Mouse (Mus musculus) myocyte (in vitro differentiated cells): ENCODE measurements around the gene Dgki. TPM values are rescaled to one million over a fixed set of nuclear protein-coding genes. Genes with fewer than 3 reads are reported as not detected.

Experiments
- H3K27me3 ChIP-seq: one replicate; pipeline ENCODE4 v1.6.1; 2011; ENCODE audit not compliant: control insufficient read depth, insufficient read depth, insufficient read length
- H3K36me3 ChIP-seq: one replicate; pipeline ENCODE4 v1.6.1; 2011; ENCODE audit not compliant: control insufficient read depth, insufficient read depth
- H3K4me2 ChIP-seq: one replicate; pipeline ENCODE4 v1.6.1; 2011; ENCODE audit warnings: low read depth, control low read depth
- H3K4me3 ChIP-seq: one replicate; pipeline ENCODE4 v1.5.1; 2011; ENCODE audit warnings: mild to moderate bottlenecking, control low read depth, moderate library complexity
- H3K79me2 ChIP-seq: one replicate; pipeline ENCODE4 v1.6.1; 2011; ENCODE audit not compliant: control insufficient read depth, insufficient read depth
- H3ac ChIP-seq: one replicate; pipeline ENCODE4 v1.6.1; 2011; ENCODE audit not compliant: control insufficient read depth, insufficient read length
- CEBPB ChIP-seq: IDR thresholded peaks from 2 replicates; pipeline ENCODE4 v1.6.1; 2011; ENCODE audit warnings: mild to moderate bottlenecking, moderate library complexity; ENCODE audit not compliant: poor library complexity, insufficient read depth, severe bottlenecking
- E2F4 ChIP-seq: IDR thresholded peaks from one replicate; pipeline ENCODE4 v1.6.1; 2011; ENCODE audit warnings: mild to moderate bottlenecking, control low read depth, moderate library complexity; ENCODE audit not compliant: insufficient read depth
- MAX ChIP-seq: IDR thresholded peaks from one replicate; pipeline ENCODE4 v1.6.1; 2011; ENCODE audit warnings: low read depth, mild to moderate bottlenecking, control low read depth
- MYOD1 ChIP-seq, 3 experiments: IDR thresholded peaks; one replicate each; pipeline ENCODE4 v1.6.1; 2011; ENCODE audit warnings: control low read depth in 2 of 3, low read depth in 2 of 3, mild to moderate bottlenecking in 2 of 3, moderate library complexity in 1 of 3; ENCODE audit not compliant: insufficient read length in 2 of 3, control insufficient read depth in 1 of 3
- MYOG ChIP-seq, 3 experiments: IDR thresholded peaks; one replicate each; pipeline ENCODE4 v1.6.1; 2011; ENCODE audit warnings: control low read depth in 2 of 3, low read depth in 2 of 3, mild to moderate bottlenecking in 2 of 3; ENCODE audit not compliant: insufficient read length in 2 of 3, control insufficient read depth in 1 of 3, insufficient read depth in 1 of 3
- POLR2A ChIP-seq: IDR thresholded peaks from one replicate; pipeline ENCODE4 v1.6.1; 2011; ENCODE audit warnings: low read depth, mild to moderate bottlenecking, control low read depth, moderate library complexity; ENCODE audit not compliant: insufficient read length
- POLR2AphosphoS2 ChIP-seq: IDR thresholded peaks from one replicate; pipeline ENCODE4 v1.6.1; 2011; ENCODE audit warnings: low read depth, control low read depth; ENCODE audit not compliant: insufficient read length
- REST ChIP-seq: IDR thresholded peaks from one replicate; pipeline ENCODE4 v1.6.1; 2011; ENCODE audit warnings: mild to moderate bottlenecking, control low read depth, moderate library complexity; ENCODE audit not compliant: insufficient read depth, insufficient read length
- SRF ChIP-seq: IDR thresholded peaks from one replicate; pipeline ENCODE4 v1.6.1; 2011; ENCODE audit warnings: low read depth; ENCODE audit not compliant: control insufficient read depth, insufficient read length
- TCF12 ChIP-seq: IDR thresholded peaks from one replicate; pipeline ENCODE4 v1.6.1; 2011; ENCODE audit warnings: mild to moderate bottlenecking, control low read depth; ENCODE audit not compliant: poor library complexity, insufficient read depth, severe bottlenecking
- TCF3 ChIP-seq: IDR thresholded peaks from one replicate; pipeline ENCODE4 v1.6.1; 2011; ENCODE audit warnings: low read depth, control low read depth; ENCODE audit not compliant: insufficient read length
- USF1 ChIP-seq: IDR thresholded peaks from one replicate; pipeline ENCODE4 v1.6.1; 2011; ENCODE audit warnings: low read depth, mild to moderate bottlenecking, control low read depth, moderate library complexity
- polyA plus RNA-seq: library from polyadenylated mRNA; unstranded; fragments of >200 nt; fragmentation: generic; extraction: Trizol; gene quantifications from one replicate; pipeline ENCODE4 v1.2.1, GENCODE M21; 2012; ENCODE audit warnings: missing spikeins

Gene Dgki
- polyA plus RNA-seq, 1 experiment, result 0.02 TPM

GRCm38 (mm10) chr6:36890776-36891175 is 409.2 kb downstream of the Dgki start:
- Histone ChIP-seq H3K36me3 (no peaks in the 10 kb centered on the region), H3ac (no peak overlapping the region), H3K79me2 (no peaks in the 10 kb centered on the region), H3K4me2 (peak overlapping the region; percentile 63), H3K4me3 (no peak overlapping the region), H3K27me3 (no peaks in the 10 kb centered on the region)
- TF ChIP-seq MYOD1 (IDR thresholded peaks at IDR 0.05; ENCODE audit: control insufficient read depth in 1 of 3, insufficient read length in 2 of 3, low read depth in 2 of 3), result no peak
- TF ChIP-seq CEBPB, result no peak
- no peak for TF ChIP-seq SRF
- TF ChIP-seq USF1, result no peak
- TF ChIP-seq POLR2A, result no peak
- TF ChIP-seq TCF12, result no peak
- TF ChIP-seq TCF3, result no peak
- TF ChIP-seq POLR2AphosphoS2, result no peak
- TF ChIP-seq E2F4, result no peak
- no peak for TF ChIP-seq REST
- no peak for TF ChIP-seq MYOG (IDR thresholded peaks at IDR 0.05; ENCODE audit: control insufficient read depth in 1 of 3, insufficient read depth in 1 of 3, insufficient read length in 2 of 3, low read depth in 2 of 3)

- Histone ChIP-seq H3K36me3 (no peaks in the 10 kb centered on the region), H3K27me3 (no peaks in the 10 kb centered on the region), H3K4me3 (no peak overlapping the region), H3ac (no peak overlapping the region), H3K4me2 (peak overlapping the region; percentile 63), H3K79me2 (no peaks in the 10 kb centered on the region)
- TF ChIP-seq TCF12, result no peak
- no peak for TF ChIP-seq MYOG (IDR thresholded peaks at IDR 0.05; ENCODE audit: control insufficient read depth in 1 of 3, insufficient read depth in 1 of 3, insufficient read length in 2 of 3, low read depth in 2 of 3)
- TF ChIP-seq CEBPB, result peak; percentile 41; the same call in 1 of the 2 replicates
Measured at GRCm38 (mm10) chr6:36890296-36890695, 409.7 kb downstream of the Dgki start.

GRCm38 (mm10) chr6:36881309-36881708 is 418.7 kb downstream of the Dgki start:
- Histone ChIP-seq H3K79me2 (no peaks in the 10 kb centered on the region), H3K4me2 (no peak overlapping the region), H3K36me3 (no peaks in the 10 kb centered on the region), H3K27me3 (no peaks in the 10 kb centered on the region), H3K4me3 (no peak overlapping the region), H3ac (no peak overlapping the region)
- TF ChIP-seq POLR2A, result no peak
- no peak for TF ChIP-seq SRF
- TF ChIP-seq POLR2AphosphoS2, result no peak
- no peak for TF ChIP-seq CEBPB
- no peak for TF ChIP-seq MAX

- Histone ChIP-seq H3K36me3 (no peaks in the 10 kb centered on the region), H3K79me2 (no peaks in the 10 kb centered on the region), H3K4me3 (no peak overlapping the region), H3K27me3 (no peaks in the 10 kb centered on the region), H3ac (no peak overlapping the region), H3K4me2 (no peak overlapping the region)
- TF ChIP-seq MYOD1 (IDR thresholded peaks at IDR 0.05; ENCODE audit: control insufficient read depth in 1 of 3, insufficient read length in 2 of 3, low read depth in 2 of 3), result no peak
- TF ChIP-seq SRF, result no peak
- TF ChIP-seq E2F4, result no peak
- no peak for TF ChIP-seq POLR2AphosphoS2
- no peak for TF ChIP-seq TCF12
- TF ChIP-seq MAX, result no peak
- TF ChIP-seq MYOG (IDR thresholded peaks at IDR 0.05; ENCODE audit: control insufficient read depth in 1 of 3, insufficient read depth in 1 of 3, insufficient read length in 2 of 3, low read depth in 2 of 3), result no peak
- no peak for TF ChIP-seq USF1
- TF ChIP-seq CEBPB, result no peak
- no peak for TF ChIP-seq POLR2A
Measured at GRCm38 (mm10) chr6:36880643-36881263, 419.2 kb downstream of the Dgki start.

- no peak overlapping the region for H3K4me2 ChIP-seq
- H3K4me3 ChIP-seq, result no peak overlapping the region
- H3ac ChIP-seq, result no peak overlapping the region
- no peak for TF ChIP-seq POLR2AphosphoS2
- no peak for TF ChIP-seq E2F4
- H3K36me3 ChIP-seq, result no peaks in the 10 kb centered on the region
- H3K79me2 ChIP-seq, result no peaks in the 10 kb centered on the region
- H3K27me3 ChIP-seq, result no peaks in the 10 kb centered on the region
Measured at GRCm38 (mm10) chr6:36877399-36877798, 422.6 kb downstream of the Dgki start.
